In genomic region chr16:50736151-50737047, GRCm38 (mm10) we compare ENCODE assay signal across 8 mouse cellular contexts.
DNase-seq lines count a peak whose midpoint lies in the region; ATAC-seq and TF ChIP-seq lines count a peak whose summit lies in the region.

No protein-coding gene starts in this region.

- H3K4me2 ChIP-seq in hindbrain, embryonic 13.5 days = peak overlapping the region; percentile 57

- no peak overlapping the region for H3K27ac ChIP-seq in hindbrain, embryonic 13.5 days

- peaks cover 14% of the 10 kb centered on the region; the same call in 1 of the 2 replicates for H3K4me1 ChIP-seq in hindbrain, embryonic 13.5 days (replicated peaks)

- POLR2A ChIA-PET in Patski (lab: Charles Lee) = no interaction called here

- no peaks in the 10 kb centered on the region for H3K9me3 ChIP-seq in hindbrain, embryonic 13.5 days

- CTCF ChIA-PET in Patski (lab: Charles Lee) = interaction anchor here (0.6 to 3.7 kb wide), 14 partner anchors 12 to 1747 kb away, joined by 3 to 21 read pairs (median 4); no protein-coding TSS in a partner anchor

- in situ Hi-C loops in Patski (cut with MboI; ENCODE audit: low pct_unique_long_range_greater_than_20kb) = loop anchor here (5.0 to 25.0 kb wide), 8 partner anchors 304 to 1724 kb away; partner anchors contain the start of gene Bbx

- H3K9ac ChIP-seq in hindbrain, embryonic 13.5 days = peak overlapping the region; percentile 26; the same call in 1 of the 2 replicates

- H3K27me3 ChIP-seq in Patski = no peaks in the 10 kb centered on the region
- H3K27me3 ChIP-seq in hindbrain, embryonic 13.5 days = peaks cover 24% of the 10 kb centered on the region

- ATAC-seq in Patski = peak; percentile 94
- ATAC-seq in hindbrain, embryonic 13.5 days (ENCODE audit: low FRiP score) = peak; percentile 81

- TF ChIP-seq CTCF in Patski (IDR thresholded peaks at IDR 0.05) = peak; percentile 98

- H3K4me3 ChIP-seq in hindbrain, embryonic 13.5 days = peak overlapping the region; percentile 40

- H3K36me3 ChIP-seq in hindbrain, embryonic 13.5 days = no peaks in the 10 kb centered on the region

- WGBS in hindbrain, embryonic 13.5 days = 9% methylated on average over 21 of the region's 21 CpGs

- DNase-seq in Patski (ENCODE audit: low read depth, low spot score) = peak; percentile 71
- DNase-seq in cerebellum, postnatal 14 days = peak; percentile 92 to 93
- DNase-seq in frontal cortex, postnatal 14 days (ENCODE audit: low spot score in 2 of 2) = peak; percentile 65 to 87
- peak; percentile 86 to 96 for DNase-seq in layer of hippocampus, postnatal 25 days (ENCODE audit: extremely low spot score in 1 of 2, low spot score in 1 of 2)
- peak; percentile 92 for DNase-seq in lung, postnatal 25 days (ENCODE audit: low spot score)
- peak; percentile 97 for DNase-seq in retina, embryonic 14.5 days (ENCODE audit: low spot score)
- DNase-seq in thymus, postnatal 4 days = peak; percentile 94
